Mouse (Mus musculus): ENCODE measurements around the gene Dicer1. TPM values are rescaled to one million over a fixed set of nuclear protein-coding genes. Genes with fewer than 3 reads are reported as not detected.
"Not testable (repeated sequence)": the region's sequence is repeated elsewhere in the genome, so short reads cannot be mapped to it uniquely, and the experiment has no call there.

Dicer1 gene
- polyA plus RNA-seq, 2 experiments from 2014 or later = 9.0 to 14.0 TPM

- no peak for ATAC-seq
Measured at GRCm38 (mm10) chr12:104740841-104741787, 10.6 kb downstream of the Dicer1 start.

GRCm38 (mm10) chr12:104738931-104739330 is 12.8 kb downstream of the Dicer1 start:
- no peak for ATAC-seq

- no peak for ATAC-seq
Measured at GRCm38 (mm10) chr12:104738446-104738845, 13.3 kb downstream of the Dicer1 start.

GRCm38 (mm10) chr12:104737666-104738065 is 14.1 kb downstream of the Dicer1 start:
- no peak for ATAC-seq

DNA sequence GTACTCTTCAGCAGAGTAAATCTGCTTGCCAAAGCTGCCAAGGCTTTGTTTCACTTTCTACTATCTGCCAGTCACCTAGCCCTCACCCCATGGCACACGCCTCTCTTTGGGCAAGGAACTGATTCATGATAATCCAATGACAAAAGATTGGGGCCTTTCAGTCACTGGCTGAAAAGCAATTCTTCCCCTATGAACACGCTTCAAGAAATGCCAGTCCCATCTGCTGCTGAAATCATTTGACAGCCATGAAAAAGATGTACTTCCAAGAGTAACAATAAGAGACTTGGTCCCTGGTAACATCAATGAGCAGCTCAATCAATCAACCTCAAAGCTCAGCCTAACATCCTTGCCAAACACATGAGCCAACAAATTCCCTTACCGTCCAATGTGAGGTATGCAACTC is 15.8 kb downstream of the Dicer1 start:
- no peak for ATAC-seq

DNA sequence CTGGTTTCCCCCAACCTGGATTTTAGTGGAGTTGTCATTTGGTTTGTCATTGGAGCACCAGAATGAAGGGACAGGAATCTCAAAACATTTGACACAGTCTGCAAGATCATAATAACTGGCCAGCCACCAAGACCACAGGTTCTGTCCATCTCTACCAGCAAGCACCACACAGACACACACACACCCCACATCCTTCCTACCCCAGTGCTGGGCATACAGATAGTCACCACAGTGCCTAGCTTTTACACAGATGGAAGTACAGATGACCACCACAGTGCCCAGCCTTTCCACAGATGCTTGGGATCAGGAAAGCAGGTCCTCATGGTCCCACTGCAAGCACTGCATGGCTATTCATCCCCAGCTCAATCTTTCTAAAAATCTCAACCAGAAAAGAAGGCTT is 18.6 kb downstream of the Dicer1 start:
- no peak for ATAC-seq

DNA sequence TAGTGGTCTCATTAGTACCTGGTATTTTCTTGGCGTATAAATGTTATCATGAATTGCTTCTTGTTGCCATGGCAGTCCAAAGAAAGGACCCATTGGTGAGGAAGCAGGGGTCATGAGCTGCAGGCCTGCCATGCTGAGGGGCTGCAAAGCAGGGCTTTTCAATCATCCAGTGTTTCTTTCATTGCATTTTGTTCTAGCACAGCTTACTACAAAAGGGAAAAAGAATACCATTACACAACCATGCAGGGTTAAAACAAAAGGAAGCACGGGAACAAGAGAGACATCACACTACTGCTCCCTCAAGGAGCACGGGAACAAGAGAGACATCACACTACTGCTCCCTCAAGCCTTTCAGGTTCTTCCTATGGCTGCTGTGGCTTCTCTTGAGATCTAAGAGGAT is 20.0 kb downstream of the Dicer1 start:
- ATAC-seq = no peak

DNA sequence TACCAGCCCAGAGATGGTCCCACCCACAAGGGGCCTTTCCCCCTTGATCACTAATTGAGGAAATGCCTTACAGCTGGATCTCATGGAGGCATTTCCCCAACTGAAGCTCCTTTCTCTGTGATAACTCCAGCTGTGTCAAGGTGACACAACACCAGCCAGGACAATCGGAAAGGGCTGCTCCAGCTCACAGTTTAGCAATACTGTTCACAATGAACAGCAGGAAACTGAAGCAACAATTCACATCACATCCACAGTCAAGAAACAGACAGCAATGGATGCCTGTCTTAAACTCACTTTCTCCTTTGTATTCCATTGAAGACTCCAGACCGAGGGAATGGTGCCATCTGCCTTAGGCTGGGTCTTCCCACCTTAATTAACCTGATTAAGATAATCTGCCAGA is 25.3 kb downstream of the Dicer1 start:
- ATAC-seq = not testable (repeated sequence)

DNA sequence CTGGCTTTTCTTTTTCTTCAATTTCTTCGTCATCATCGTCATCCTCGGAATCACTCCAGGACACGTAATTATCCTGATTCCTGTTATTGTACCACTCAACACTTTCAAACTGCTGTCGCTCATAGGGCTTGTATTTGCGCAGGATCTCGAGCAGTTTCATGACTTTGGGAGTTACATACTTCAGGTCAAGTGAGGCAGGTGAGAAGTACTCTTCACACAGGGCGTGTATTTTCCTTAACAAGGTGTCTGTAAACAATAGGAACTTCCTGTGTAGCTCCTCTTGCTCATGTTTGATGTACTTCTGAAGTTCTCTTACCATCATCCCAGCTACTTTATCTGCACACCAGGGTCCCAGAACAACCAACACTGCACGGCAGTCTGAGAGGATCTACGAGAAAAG is 29.7 kb downstream of the Dicer1 start:
- no peak for ATAC-seq

DNA sequence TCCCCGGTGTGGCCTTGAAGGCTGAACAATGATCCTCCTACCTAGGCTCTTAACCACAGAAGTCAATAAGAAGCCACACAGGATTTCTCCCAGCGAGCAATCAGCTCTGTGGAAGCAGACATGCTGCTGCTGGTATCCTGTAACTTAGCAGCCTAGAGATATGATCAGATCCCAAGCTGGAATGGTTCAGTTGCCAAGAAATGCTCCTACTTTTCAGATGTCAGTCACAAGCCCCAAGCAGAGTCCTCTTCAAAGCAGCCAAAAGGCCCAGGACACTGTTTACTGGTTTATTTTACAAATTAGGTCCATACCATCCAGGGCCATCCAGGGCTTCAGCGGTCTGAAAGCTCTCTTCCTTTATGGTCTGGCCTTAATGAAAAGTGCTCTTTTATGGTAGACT is 30.7 kb downstream of the Dicer1 start:
- ATAC-seq = no peak

DNA sequence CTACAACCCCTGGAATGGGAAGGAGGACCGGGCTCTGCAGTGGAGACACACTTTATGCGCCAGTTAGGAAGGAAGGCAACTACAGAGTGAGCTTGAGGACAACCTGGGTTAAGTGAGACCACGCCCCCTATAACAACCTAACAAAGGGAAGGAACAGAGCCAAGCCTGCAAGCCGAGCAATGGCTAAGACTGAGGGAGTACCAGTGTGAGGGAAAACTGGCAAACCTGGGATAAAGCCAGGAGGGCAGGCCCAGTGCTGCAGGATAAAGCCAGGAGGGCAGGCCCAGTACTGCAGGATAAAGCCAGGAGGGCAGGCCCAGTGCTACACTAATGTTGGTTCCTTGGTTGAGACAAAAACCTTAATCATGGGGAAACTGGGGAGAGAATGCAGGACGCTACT is 32.8 kb downstream of the Dicer1 start:
- ATAC-seq = no peak

GRCm38 (mm10) chr12:104716409-104716808 is 35.3 kb downstream of the Dicer1 start:
- no peak for ATAC-seq

GRCm38 (mm10) chr12:104715453-104715852 is 36.3 kb downstream of the Dicer1 start:
- ATAC-seq = no peak

DNA sequence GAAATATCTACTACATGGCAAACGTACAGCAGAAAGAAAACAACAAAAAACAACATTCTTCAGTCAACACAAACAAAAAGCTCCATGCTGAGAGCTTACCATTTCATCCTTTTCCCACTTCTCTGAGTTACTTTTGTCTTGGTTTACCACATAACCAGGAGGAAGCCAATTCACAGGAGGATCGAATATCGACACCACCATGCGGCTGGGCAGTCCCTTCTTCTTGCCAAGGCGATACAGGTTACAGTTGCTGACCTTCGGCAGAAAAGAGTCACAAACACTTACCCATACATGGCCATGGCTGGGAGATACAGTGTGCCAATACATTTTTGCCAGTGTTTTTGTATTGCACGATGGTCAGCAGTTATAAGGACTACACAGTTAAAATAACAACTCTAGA is 51.5 kb downstream of the Dicer1 start:
- ATAC-seq = no peak

DNA sequence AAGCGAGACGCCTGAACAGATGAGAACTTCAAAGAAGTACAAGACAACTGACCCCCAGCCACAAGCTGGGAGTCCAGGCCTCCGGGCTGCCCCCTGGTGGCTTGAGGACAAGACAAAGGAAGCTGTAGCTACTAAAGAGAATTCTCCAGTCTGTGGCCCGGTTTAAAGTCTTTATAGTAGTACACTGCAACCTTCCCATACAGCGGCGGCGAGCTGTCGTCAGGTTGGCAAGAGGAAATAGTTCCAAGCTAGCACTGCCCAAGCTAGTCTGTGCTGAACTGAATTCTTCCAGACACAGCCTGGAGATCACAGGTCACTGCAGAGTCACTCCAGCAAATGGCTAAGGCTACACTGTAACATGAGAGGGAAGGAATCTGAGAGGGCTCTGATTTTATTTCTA is 52.0 kb downstream of the Dicer1 start:
- no peak for ATAC-seq

DNA sequence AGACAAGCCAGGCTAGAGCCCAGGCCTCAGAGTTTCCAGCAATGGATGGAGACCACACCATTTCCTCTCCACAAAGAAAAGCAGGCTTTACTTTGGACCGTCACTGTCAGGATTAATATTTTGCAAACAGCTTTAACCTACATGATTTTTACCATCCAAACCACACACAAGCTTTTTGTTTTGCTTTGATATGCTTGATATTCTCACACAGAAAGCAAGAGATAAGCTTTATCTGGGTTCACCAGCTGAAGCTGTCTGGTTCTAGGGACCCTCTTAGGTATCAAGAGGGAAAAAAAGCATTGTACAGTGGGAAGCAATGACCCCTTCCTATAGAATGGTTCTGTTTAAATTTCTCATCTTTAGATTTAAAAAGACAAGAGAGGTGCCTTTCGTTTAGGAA is 56.2 kb downstream of the Dicer1 start:
- no peak for ATAC-seq

DNA sequence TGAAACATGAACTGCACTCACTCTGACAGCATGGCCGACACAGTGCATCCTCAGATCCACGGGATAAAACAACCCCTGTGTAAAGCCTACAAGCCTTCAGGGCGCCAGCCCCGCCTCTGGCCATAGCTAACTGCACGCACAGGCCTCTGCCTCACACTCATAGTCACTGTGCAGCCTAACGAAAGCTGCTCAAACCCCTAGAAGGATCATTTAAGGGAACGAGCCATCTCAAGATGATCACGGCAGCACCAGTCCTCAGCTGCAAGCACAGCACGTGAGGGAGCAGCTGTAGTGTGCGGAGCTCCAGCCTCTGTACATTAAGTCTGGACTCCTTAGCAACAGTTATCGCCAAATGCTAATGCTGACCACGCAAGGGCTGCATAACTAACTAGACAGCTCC is 58.9 kb downstream of the Dicer1 start:
- ATAC-seq = no peak

- no peak for ATAC-seq
Measured at GRCm38 (mm10) chr12:104690412-104690811, 61.3 kb downstream of the Dicer1 start.

DNA sequence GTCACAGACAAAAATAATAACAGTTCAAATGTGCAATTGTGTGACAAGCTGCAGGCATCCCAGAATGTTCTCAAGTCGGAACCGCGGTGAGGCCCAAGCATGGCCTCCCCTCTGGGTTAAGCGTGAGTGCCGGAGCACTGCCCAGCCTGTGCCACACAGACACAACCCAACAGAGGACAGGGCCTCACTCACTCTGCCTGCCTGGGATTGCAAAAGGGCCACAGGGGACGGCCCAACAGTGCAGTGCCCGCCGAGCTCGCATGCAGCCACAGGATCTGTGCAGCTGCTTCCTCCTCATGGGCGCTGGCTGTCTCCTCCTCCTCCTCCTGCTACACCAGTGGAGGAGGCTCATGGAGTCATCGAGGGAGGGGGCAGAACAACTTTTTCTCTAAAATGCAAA is 62.9 kb downstream of the Dicer1 start:
- ATAC-seq = no peak

- no peak for ATAC-seq
Measured at GRCm38 (mm10) chr12:104684411-104684931, 67.3 kb downstream of the Dicer1 start.

DNA sequence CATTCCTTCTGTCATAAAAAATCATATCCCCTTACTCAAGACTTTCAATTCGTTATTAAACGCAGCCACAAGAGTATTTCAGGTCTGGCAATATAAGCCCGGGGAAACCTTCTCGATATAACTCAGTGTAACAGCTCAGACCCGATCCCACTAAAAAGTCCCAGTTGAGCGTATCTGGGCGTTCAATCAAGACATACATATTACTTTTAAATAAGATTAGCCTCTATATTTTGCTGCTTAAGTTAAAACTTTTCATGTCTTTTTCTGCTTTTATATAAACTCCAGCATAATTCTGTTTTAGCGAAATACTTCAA is 72.0 kb downstream of the Dicer1 start:
- no peak for ATAC-seq

DNA sequence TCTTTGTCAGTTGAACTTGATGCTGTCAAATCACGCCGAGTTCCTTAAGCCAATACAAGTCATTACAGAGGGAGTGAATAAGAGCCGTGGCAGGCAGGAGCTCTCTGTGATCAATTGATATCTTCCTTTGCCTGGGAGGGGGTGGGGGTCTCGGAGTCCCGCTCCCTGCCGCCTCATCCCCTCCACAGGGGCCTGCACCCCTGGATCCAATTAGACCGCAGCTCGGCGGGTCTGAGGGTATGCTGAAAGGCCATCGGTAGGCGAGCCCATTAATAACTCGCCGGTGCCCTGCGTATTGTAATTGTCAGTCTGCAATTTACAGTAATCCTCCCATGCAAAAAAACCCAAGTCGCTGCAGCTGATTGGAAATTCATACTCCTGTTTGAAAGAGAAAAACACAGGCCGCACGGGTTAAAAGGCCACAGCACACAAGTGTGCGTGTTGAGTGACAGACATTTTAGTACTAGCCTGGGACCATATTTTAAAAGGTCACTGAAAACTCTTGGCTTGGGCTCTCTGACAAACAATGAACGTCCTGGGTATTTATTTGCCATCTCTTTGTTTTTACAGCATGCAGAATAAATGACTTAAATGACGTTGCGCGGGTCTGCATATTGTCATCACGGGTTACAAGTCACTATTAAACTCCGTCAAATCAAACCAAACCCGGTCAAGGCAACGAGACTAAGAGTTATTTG is 72.5 kb downstream of the Dicer1 start:
- no peak for ATAC-seq

DNA sequence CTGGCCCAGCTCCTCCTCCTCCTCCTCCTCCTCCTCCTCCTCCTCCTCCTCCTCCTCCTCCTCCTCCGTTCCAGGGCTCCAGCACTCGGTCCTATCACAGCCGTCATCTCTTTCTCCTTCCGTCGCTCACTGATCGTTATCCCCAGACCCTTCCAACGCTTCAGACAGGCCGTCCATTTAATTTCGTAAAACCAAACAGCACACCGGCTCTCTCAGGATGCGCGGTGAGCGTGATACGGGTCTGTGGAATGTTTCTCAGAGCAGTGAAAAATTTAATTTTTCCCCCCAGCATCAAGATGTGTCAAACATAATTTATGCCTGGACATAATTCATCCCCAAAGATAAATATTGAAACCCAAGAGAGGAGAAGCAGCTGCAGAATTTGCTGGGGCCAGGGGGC is 73.3 kb downstream of the Dicer1 start:
- no peak for ATAC-seq

DNA sequence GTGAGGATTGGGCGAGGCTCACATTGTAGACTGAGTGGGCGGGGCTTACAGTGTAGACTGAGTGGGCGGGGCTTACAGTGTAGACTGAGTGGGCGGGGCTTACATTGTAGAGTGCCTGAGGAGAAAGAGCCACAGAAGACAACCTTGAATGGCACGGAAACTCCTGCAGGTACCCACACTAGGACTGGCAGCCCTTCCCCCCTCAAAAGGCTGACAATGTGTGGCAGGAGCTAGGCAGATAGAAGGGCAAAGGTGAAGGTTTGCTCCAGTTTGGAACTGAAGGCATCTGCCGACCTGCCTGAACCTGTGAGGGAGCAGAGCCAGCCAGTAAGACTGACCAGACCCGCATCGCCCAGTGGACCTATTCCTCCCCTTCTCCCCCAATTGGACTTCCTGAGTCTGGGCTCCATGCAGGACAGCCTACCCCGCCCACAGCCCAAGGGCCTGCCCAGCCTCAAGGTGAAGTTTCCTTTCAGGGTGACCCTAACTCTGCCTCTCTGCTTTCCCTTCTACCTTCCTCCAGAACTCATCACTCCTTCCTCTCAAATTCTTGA is 74.3 kb downstream of the Dicer1 start:
- ATAC-seq = no peak
